Mouse (Mus musculus) stomach, embryonic 16.5 days (tissue): ENCODE data around the gene Gm19402. TPM values are rescaled to one million over a fixed set of nuclear protein-coding genes. Genes with fewer than 3 reads are reported as not detected.

ENCODE experiments used
- ATAC-seq: fragments of 200-750 bp; cut with Nextera tagmentation; 2 replicates; pipeline ENCODE4 v1.8.0; 2017; ENCODE audit warnings: moderate number of reproducible peaks, moderate TSS enrichment; ENCODE audit not compliant: insufficient read depth, low FRiP score
- H3K27ac ChIP-seq: fragments of 300-500 bp; sonication (generic); 2 replicates; pipeline ENCODE4 v1.5.1; 2014; ENCODE audit warnings: low read length
- H3K27me3 ChIP-seq: fragments of 300-500 bp; sonication (generic); 2 replicates; pipeline ENCODE4 v1.6.1; 2014; ENCODE audit warnings: low read length, control low read depth, mixed read lengths; ENCODE audit not compliant: control insufficient read depth, insufficient read depth
- H3K36me3 ChIP-seq: fragments of 300-500 bp; sonication (generic); 2 replicates; pipeline ENCODE4 v1.6.1; 2014; ENCODE audit warnings: low read length; ENCODE audit not compliant: control insufficient read depth, insufficient read depth
- H3K4me1 ChIP-seq: fragments of 300-500 bp; sonication (generic); 2 replicates; pipeline ENCODE4 v1.6.1; 2014; ENCODE audit warnings: low read length, control low read depth, mixed read lengths; ENCODE audit not compliant: control insufficient read depth, insufficient read depth
- H3K4me2 ChIP-seq: fragments of 300-500 bp; sonication (generic); 2 replicates; pipeline ENCODE4 v1.6.1; 2014; ENCODE audit warnings: low read depth, low read length, mixed read lengths
- H3K4me3 ChIP-seq: fragments of 300-500 bp; sonication (generic); replicated peaks from 2 replicates; pipeline ENCODE4 v1.5.1; 2014; ENCODE audit warnings: mild to moderate bottlenecking, low read length
- H3K9ac ChIP-seq: fragments of 300-500 bp; sonication (generic); 2 replicates; pipeline ENCODE4 v1.6.1; 2014; ENCODE audit warnings: low read length
- H3K9me3 ChIP-seq: fragments of 300-500 bp; sonication (generic); replicated peaks from 2 replicates; pipeline ENCODE4 v1.6.1; 2016; ENCODE audit warnings: low read length, control low read depth; ENCODE audit not compliant: control insufficient read depth
- WGBS: fragments of 180-500 bp; shearing (Covaris S2); extraction: QIAGEN DNeasy Blood & Tissue Kit; methylation state at CpG from one replicate; pipeline ENCODE4 v1.1.7; 2014; 5-methylcytosine and 5-hydroxymethylcytosine counted together
- microRNA counts: library from miRNA; unstranded; fragments of <30 nt; microRNA quantifications from one replicate; lab custom pipeline; 2016
- microRNA-seq: library from miRNA; unstranded; fragments of <30 nt; microRNA quantifications from one replicate; pipeline ENCODE4, GENCODE M21; 2016
- polyA plus RNA-seq: library from polyadenylated mRNA; unstranded; fragments of >200 nt; fragmentation: Nextera tagmentation; extraction: Ambion mirVana; gene quantifications from 2 replicates; pipeline ENCODE4 v1.2.1, GENCODE M21; 2015

Gm19402 gene
- polyA plus RNA-seq, 1 experiment from 2014 or later, result not detected

DNA sequence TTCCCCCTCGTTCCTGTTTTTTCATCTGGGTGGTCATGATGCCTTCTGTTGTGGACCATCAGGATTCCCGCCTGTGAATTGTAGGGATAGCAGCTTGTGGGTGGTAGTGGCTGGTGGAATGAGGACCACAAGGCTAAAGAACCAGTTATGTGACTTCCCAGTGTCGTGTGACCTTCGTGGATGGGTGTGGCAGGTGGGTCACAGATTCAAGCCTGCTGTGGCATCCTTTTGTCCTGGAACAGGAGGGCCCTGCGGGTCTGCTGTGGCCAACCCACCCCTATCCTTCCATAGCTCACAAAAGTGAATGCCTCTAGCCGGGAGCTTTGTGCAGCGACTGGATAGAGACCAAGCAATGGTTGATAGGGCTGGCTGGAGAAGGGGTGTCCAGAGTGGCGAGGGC, 42.7 kb downstream of the Gm19402 start:
- Histone ChIP-seq H3K27ac (no peak overlapping the region), H3K36me3 (peaks cover 10% of the 10 kb centered on the region; the same call in 1 of the 2 replicates), H3K9ac (no peak overlapping the region), H3K4me3 (no peak overlapping the region), H3K4me2 (no peak overlapping the region), H3K4me1 (no peaks in the 10 kb centered on the region), H3K9me3 (no peaks in the 10 kb centered on the region), H3K27me3 (no peaks in the 10 kb centered on the region)
- no peak for ATAC-seq
- 76% methylated on average over 8 of the region's 8 CpGs for WGBS

DNA sequence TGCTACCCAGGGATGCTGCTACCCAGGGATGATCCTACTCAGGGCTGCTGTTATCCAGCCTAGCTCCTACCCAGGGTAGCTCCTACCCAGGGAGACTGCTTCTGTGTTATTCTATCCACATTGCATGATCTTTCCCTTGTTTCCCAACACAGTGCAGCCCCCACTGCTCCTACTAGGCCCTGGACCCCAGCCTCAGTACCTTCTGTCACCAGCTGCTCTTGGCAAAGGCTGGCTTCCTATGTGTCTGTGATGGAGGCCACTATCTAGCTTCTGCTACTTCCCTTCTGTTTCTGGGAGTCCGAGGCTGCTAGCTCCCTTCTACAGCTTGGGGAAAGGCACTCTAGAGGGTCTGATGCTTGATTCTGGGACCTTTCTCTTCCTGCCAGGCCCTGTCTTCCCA, 43.1 kb downstream of the Gm19402 start:
- Histone ChIP-seq H3K27ac (no peak overlapping the region), H3K9me3 (no peaks in the 10 kb centered on the region), H3K27me3 (no peaks in the 10 kb centered on the region), H3K9ac (no peak overlapping the region), H3K4me2 (no peak overlapping the region), H3K36me3 (peaks cover 10% of the 10 kb centered on the region; the same call in 1 of the 2 replicates), H3K4me1 (no peaks in the 10 kb centered on the region), H3K4me3 (no peak overlapping the region)
- no peak for ATAC-seq
- WGBS, result 67% methylated on average over 1 of the region's 1 CpGs

DNA sequence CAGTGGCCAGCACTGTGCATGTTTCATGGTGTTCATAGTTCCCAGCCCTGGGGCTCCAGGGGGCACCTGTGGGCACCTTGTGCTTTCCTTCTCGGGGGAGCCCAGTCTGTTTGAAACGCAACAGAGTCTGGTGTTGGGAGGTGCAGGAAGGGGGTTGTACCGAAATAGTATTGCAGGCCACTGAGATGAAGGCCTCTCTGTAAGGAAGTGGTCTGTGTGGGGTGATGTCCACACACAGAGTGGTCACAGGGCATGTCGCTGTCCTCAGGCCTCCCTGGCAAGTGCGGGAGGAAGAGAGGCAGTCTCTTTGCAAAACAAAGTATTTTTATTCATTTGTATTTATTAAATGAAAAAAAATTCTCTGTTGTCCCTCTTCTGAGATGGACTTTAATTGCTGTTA, 45.0 kb downstream of the Gm19402 start:
- Histone ChIP-seq H3K27ac (no peak overlapping the region), H3K4me1 (no peaks in the 10 kb centered on the region), H3K9ac (no peak overlapping the region), H3K27me3 (no peaks in the 10 kb centered on the region), H3K36me3 (peaks cover 14% of the 10 kb centered on the region), H3K9me3 (no peaks in the 10 kb centered on the region), H3K4me3 (no peak overlapping the region), H3K4me2 (no peak overlapping the region)
- no peak for ATAC-seq
- WGBS, result 87% methylated on average over 5 of the region's 5 CpGs

DNA sequence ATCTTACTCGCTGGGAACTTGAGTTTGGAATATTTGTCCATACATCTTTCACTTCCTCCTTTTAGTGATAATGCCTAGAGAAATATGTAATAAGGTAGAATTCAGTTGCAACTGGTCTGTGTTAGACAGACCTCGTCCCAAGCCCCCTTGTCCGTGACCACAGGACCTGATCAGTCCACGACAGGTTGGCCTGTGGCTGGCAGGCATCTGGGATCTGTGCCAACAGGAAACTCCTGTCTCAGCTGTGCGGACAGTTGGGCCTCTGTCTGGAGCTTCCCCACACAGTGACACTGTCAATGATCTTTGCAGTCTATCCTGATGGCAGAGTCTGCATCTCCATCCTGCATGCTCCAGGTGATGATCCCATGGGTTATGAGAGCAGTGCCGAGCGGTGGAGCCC, 47.4 kb downstream of the Gm19402 start:
- H3K36me3 ChIP-seq, result peaks cover 14% of the 10 kb centered on the region
- no peak overlapping the region for H3K9ac ChIP-seq
- H3K9me3 ChIP-seq, result no peaks in the 10 kb centered on the region
- no peak overlapping the region for H3K27ac ChIP-seq
- H3K4me3 ChIP-seq, result no peak overlapping the region
- no peak overlapping the region for H3K4me2 ChIP-seq
- H3K4me1 ChIP-seq, result 0 out of 2 replicates have a peak, but pooled peaks cover 2% of the 10 kb centered on the region
- no peaks in the 10 kb centered on the region for H3K27me3 ChIP-seq
- WGBS, result 79% methylated on average over 7 of the region's 7 CpGs
- 0 out of 2 replicates have a peak, but pooled peaks have one; percentile 28 for ATAC-seq

MicroRNA genes within 50 kb of the gene (microRNA counts, 519-probe panel; counts per million panel counts)
- not detected for microRNA mmu-miR-1930 (lab: Ali Mortazavi, UCI)

Small RNA genes lying within 50 kb of the gene (microRNA-seq; reads per million reads assigned to microRNA genes)
- gene Mir1930, result 5.0 reads per million, percentile 24 among the genes with 10 or more reads in this experiment

Other genes with a start within 250 kb of the Gm19402 start
- 29.7 and 31.0 TPM in 2 replicates for gene Fam207a, start 175.0 kb downstream of the Gm19402 start, polyA plus RNA-seq
- 6.7 and 8.3 TPM in 2 replicates for gene Itgb2, start 160.5 kb downstream of the Gm19402 start, polyA plus RNA-seq
- 210 and 244 TPM in 2 replicates for gene Pttg1ip, start 109.0 kb downstream of the Gm19402 start, polyA plus RNA-seq
- gene Sumo3, start 84.7 kb downstream of the Gm19402 start, polyA plus RNA-seq, result 324 and 327 TPM in 2 replicates
- 4.4 and 10.1 TPM in 2 replicates for gene Gm49325, start 84.6 kb downstream of the Gm19402 start, polyA plus RNA-seq
- gene Ube2g2, start 68.5 kb downstream of the Gm19402 start, polyA plus RNA-seq, result 78.0 and 82.4 TPM in 2 replicates
- gene Tspear, start 4.2 kb downstream of the Gm19402 start, polyA plus RNA-seq, result 0.96 and 1.5 TPM in 2 replicates
- not detected in 2 replicates for gene Gm9508, start 6.5 kb upstream of the Gm19402 start, polyA plus RNA-seq
- not detected in 2 replicates for gene Gm10272, start 15.9 kb upstream of the Gm19402 start, polyA plus RNA-seq
- 0.27 TPM in 1 of 2 replicates, not detected in the other for gene Gm10024, start 20.7 kb upstream of the Gm19402 start, polyA plus RNA-seq
- not detected in 2 replicates for gene Gm10142, start 25.1 kb upstream of the Gm19402 start, polyA plus RNA-seq
- not detected in 2 replicates for gene Krtap12-1, start 29.8 kb upstream of the Gm19402 start, polyA plus RNA-seq
- gene Gm10100, start 35.7 kb upstream of the Gm19402 start, polyA plus RNA-seq, result not detected in 2 replicates
- gene Gm18596, start 51.9 kb upstream of the Gm19402 start, polyA plus RNA-seq, result not detected in 2 replicates
- gene Gm9736, start 60.6 kb upstream of the Gm19402 start, polyA plus RNA-seq, result not detected in 2 replicates
- not detected in 2 replicates for gene Gm3233, start 68.9 kb upstream of the Gm19402 start, polyA plus RNA-seq
- not detected in 2 replicates for gene Gm3238, start 80.6 kb upstream of the Gm19402 start, polyA plus RNA-seq
- not detected in 2 replicates for gene Gm7138, start 86.2 kb upstream of the Gm19402 start, polyA plus RNA-seq
- gene Gm3250, start 91.8 kb upstream of the Gm19402 start, polyA plus RNA-seq, result not detected in 2 replicates
- gene Gm7137, start 97.4 kb upstream of the Gm19402 start, polyA plus RNA-seq, result not detected in 2 replicates
- gene Gm9639, start 104.3 kb upstream of the Gm19402 start, polyA plus RNA-seq, result not detected in 2 replicates
- gene Gm19668, start 108.4 kb upstream of the Gm19402 start, polyA plus RNA-seq, result not detected in 2 replicates
- gene Gm9507, start 121.1 kb upstream of the Gm19402 start, polyA plus RNA-seq, result not detected in 2 replicates
- gene Gm2696, start 123.9 kb upstream of the Gm19402 start, polyA plus RNA-seq, result not detected in 2 replicates
- gene Krtap10-4, start 136.3 kb upstream of the Gm19402 start, polyA plus RNA-seq, result not detected in 2 replicates
- not detected in 2 replicates for gene Krtap10-10, start 145.2 kb upstream of the Gm19402 start, polyA plus RNA-seq
- not detected in 2 replicates for gene Gm36176, start 156.0 kb upstream of the Gm19402 start, polyA plus RNA-seq
- gene Gm10318, start 162.1 kb upstream of the Gm19402 start, polyA plus RNA-seq, result not detected in 2 replicates
- not detected in 2 replicates for gene Gm3285, start 171.2 kb upstream of the Gm19402 start, polyA plus RNA-seq
- 5.8 and 6.7 TPM in 2 replicates for gene Lrrc3, start 211.8 kb upstream of the Gm19402 start, polyA plus RNA-seq